Mouse (Mus musculus) adrenal gland, adult 10 weeks (tissue): ENCODE data around the gene Lyl1. TPM values are rescaled to one million over a fixed set of nuclear protein-coding genes. Genes with fewer than 3 reads are reported as not detected.

Experiments
- polyA plus RNA-seq: library from polyadenylated mRNA; stranded (reverse); fragments of 350-450 nt; fragmentation: Illumina TruSeq; extraction: RNeasy Lipid Tissue Mini Kit (QIAGEN cat#74804); gene quantifications from one replicate; pipeline ENCODE4 v1.2.3, GENCODE M21; 2014; ENCODE audit warnings: low read depth, low replicate concordance

The Lyl1 gene
- not detected for polyA plus RNA-seq

DNA sequence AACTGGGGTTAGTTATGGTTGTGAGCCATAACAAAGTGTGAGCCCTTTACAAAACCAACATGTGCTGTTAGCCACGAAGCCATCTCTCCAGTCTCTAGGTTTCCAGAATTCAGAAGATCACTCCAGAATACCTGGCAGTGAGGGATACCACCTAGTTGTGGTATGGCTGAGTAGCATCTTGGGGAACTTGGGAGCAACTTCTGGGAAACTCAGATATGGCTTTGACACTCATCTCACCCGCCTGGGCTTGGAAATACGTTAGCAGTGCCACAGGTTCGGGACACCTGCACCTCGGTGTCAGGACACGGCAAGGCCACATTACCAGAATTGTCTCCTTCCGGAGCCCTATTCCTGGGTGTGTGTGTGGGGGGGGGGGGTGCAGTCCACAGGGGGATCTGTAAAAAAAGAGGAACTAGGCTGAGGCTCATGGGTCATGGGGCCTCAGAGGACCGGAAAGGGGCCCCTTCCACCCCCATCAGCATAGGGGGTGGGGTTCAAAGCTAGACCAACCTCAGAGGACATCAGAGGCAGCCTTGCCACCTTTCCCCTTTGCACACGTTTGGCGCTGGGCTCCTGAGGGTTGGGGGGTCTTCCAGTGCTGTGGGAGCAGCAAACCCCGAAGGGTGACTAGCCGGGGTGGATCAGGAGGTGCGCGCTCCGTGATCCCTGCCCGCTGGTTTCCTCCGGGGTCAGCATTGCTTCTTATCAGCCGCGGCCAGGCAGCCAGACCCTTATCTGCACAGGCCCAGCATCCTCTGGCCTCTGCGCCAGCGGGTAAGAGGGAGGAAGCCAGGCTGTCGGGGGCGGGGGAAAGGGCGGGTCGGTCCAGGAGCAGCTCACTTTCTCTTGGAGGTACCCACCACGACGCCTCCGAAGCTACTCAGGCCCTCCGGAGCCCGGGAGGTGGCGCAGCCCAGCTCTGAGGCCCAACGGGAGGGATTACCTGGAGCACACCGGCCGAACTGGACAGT, at the start of gene Lyl1:
Lyl1 (plus strand) TSS at position 517 of the 971 bp plus-strand sequence.

DNA sequence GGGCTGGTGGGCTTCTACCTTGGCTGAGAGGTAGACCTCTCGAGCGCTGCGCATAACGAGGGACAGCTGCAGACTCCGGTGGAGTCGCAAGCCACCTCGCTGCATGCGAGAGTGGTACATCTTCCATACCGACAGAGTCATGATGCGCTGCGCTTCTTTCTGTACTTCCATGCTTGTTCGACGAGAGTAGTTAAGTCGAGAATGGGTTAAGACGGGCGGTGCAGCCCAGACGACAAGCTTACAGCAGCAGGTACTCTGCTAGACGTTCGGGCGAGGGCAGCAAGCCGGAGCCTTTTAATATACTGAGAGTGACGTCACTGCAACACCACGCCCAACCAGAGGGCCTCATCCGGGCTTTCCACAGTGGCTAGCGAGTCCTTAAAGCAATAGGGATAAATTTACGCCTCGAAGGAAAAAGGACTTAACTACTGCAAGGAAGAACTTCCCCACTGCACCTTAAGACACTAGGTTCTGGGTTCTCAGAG, 38.6 kb upstream of the Lyl1 start, which contains the start of gene Ier2:
Ier2 (minus strand) TSS at position 272 of the 485 bp plus-strand sequence.

DNA sequence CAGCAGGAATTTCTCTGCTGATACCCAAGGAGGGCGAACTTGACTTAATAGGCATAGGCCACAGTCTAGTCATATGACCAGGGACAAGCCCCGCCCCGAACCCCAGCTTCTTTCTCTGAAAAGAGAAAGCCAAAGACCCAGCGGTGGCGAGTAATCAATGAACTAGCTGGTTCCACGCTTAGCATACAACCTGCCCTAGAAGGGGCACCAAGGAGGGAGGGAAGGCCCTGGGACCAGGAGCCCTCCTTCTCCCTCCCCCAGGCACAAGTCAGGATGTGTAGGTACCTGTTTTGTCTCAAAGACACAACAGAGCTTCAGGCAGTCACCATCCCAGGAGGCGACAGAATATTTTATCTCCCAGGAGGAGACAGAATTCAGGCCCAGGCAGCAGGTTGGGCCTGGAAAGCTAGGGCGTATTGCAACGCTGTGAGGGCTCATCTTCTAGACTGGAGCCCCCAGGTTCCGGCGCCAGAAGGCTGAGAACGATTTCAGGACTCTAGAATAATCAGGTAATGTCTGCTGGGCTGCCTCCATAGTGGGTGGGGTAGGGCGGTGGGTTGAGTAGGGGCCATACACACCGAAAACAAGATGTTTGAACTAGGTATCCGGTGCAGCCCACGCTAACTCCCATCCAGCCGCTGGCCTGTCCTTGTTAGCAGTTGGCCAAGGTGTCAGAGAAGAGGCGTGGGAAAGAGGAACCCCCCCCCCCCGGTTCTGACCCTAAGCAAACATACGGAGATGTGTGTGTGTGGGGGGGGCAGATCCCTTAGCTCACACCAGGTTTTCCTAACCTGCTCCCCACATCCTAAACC, 14.9 kb upstream of the Lyl1 start, which contains the start of gene Trmt1:
Trmt1 (plus strand) TSS at position 117 of the 812 bp plus-strand sequence.

DNA sequence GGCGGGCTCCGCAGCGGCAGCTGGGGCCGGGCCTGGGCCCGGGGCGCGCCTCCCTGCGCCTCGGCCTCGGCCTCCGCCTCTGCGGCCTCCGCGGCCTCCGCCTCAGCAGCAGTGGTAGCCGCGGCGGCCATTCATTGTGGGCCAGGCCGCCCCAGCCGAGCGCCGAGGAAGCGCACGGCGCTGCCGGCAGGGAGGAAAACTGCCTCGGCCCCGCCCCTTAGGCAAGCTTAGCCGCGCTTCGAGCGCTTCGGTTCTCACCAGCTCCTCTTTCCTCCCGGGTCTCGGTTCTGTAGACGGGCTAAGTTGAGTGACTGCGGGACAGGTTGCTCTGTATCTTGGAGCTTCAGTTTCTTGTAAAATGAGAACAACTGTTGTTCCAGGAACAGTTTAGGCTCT, 13.6 kb upstream of the Lyl1 start, which contains the start of gene Nacc1:
Nacc1 (minus strand) TSS at position 158 of the 396 bp plus-strand sequence.

DNA sequence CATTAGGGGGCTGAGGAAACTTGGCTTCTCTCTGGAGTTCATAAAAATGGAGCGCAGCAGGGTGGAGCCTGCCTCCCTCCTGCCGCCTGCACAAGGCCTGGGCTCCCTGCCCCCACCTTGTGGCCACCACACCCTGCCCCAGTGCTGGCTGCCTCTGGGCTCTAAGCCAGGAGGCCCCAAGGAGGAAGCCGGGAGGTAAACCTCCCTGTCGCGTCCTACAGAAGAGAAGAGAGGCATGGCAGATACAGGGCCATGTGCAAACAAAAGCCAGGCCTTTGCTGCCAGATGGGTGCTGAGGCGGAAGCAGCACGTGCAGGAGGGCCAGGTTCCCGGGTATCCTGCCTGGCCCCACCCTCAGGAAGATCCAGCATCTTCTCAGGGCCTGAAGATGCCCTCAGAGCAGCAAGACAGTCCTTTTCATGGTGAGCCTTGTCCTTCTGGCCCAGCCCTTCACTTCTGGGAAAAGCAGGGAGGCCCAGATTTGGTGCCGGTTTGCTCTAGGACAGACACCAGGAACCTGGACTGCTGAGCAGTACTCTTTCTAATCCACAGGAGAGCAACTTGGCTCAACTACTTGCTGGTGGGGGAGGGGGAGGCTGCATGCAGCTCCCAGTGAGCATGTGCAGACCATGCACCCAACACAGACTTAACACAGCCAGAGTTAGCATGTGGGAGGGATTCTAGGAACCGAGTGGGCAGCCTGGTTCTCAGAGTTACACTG, 21.8 kb downstream of the Lyl1 start, which contains the start of gene G430095P16Rik:
G430095P16Rik (plus strand) TSS at position 158 of the 721 bp plus-strand sequence.

Other genes with a start within 250 kb of the Lyl1 start
- gene Ier2, start 38.6 kb upstream of the Lyl1 start, polyA plus RNA-seq, result 2.4 TPM
- 9.4 TPM for gene Trmt1, start 15.2 kb upstream of the Lyl1 start, polyA plus RNA-seq
- 3.7 TPM for gene Nacc1, start 13.6 kb upstream of the Lyl1 start, polyA plus RNA-seq
- not detected for gene G430095P16Rik, start 21.6 kb downstream of the Lyl1 start, polyA plus RNA-seq
- gene Nfix, start 98.9 kb downstream of the Lyl1 start, polyA plus RNA-seq, result 13.9 TPM
- 5.4 TPM for gene Dand5, start 121.4 kb downstream of the Lyl1 start, polyA plus RNA-seq
- gene Gadd45gip1, start 130.1 kb downstream of the Lyl1 start, polyA plus RNA-seq, result 2.3 TPM
- gene Rad23a, start 139.2 kb downstream of the Lyl1 start, polyA plus RNA-seq, result 9.2 TPM
- gene Calr, start 145.5 kb downstream of the Lyl1 start, polyA plus RNA-seq, result 638 TPM
- 4.7 TPM for gene Farsa, start 155.5 kb downstream of the Lyl1 start, polyA plus RNA-seq
- gene Syce2, start 170.7 kb downstream of the Lyl1 start, polyA plus RNA-seq, result 6.2 TPM
- gene Gcdh, start 192.5 kb downstream of the Lyl1 start, polyA plus RNA-seq, result 51.8 TPM
- not detected for gene Klf1, start 200.5 kb downstream of the Lyl1 start, polyA plus RNA-seq
- 10.7 TPM for gene Dnase2a, start 207.1 kb downstream of the Lyl1 start, polyA plus RNA-seq
- not detected for gene Mast1, start 235.9 kb downstream of the Lyl1 start, polyA plus RNA-seq
- gene Rtbdn, start 245.5 kb downstream of the Lyl1 start, polyA plus RNA-seq, result not detected